Mouse (Mus musculus) adrenal gland, postnatal 25 days (tissue): ENCODE measurements around the gene Lasp1. TPM values are rescaled to one million over a fixed set of nuclear protein-coding genes. Genes with fewer than 3 reads are reported as not detected.
A peak's percentile ranks its signal among the peaks of the same experiment; 100 is the strongest.

Experiments
- DNase-seq: peaks from one replicate; pipeline ENCODE4 v3.0.0; 2021; ENCODE audit warnings: mixed read lengths
- total RNA-seq: library from RNA; stranded (reverse); gene quantifications from 2 replicates; pipeline ENCODE4 v1.2.3, GENCODE M21; 2021

Lasp1 gene
- total RNA-seq, 1 experiment from 2014 or later = 142 TPM

GRCm38 (mm10) chr11:97811569-97812362 is 13.0 kb downstream of the Lasp1 start:
- DNase-seq = no peak

DNA sequence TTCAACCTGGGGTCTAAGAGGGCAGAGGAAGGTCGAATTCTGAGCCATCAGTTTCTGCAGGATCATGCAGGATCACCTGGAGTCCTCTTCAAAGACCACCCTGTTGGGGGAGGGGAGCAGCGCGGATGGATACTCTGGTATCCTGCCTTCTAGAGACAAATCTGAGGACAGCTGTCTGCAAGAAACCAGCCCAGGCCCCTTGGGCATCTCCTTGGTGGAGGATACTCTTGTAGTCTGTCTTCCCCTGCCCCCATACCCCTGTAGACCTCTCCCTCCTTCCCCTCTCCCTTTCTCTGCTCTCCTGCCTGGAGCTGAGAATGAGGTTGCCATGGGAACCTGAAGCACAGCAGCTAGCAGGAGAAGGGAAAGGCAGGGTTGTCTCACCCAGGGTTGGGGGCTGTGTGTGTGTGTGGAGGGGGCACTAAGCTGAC is 13.7 kb downstream of the Lasp1 start:
- DNase-seq = no peak

DNA sequence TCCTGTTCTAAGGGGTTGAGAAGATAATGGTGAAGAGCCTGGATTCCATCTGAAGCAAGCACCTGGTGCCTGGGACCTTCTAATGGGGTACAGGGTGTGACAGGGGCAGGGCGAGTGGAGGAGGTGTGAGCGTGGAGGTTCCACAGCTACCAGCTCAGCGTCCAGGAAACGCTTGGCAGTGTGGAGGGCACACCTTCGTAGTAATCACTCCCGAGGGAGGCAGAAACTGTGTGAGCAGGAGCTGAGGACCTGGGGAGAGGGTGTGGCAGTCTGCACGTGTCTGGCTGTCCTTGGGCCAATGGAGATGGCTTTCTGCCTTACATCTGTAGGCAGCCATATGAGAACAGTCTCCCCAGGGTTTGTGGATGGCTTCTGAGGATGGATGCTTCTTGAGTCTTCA is 14.3 kb downstream of the Lasp1 start:
- no peak for DNase-seq

- DNase-seq = no peak
Measured at GRCm38 (mm10) chr11:97813746-97814515, 15.1 kb downstream of the Lasp1 start.

DNA sequence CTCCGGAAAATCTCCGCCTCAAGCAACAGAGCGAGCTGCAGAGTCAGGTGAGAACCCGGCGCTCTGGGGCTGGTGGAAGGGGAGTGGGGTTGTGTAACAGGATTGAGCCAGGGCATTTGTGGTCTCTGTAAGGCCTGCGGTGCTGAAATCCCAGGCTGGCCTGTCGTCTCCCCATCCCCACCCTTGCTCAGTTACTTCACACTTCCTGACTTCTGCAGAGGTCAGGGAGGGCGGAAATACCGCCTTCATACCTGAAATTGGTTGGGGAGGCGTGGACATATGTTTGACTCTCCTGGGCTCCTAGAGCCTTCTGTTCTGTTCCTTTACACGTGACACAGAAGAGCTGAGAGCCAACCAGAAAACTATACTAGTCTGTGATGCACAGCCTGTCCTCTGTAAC is 16.9 kb downstream of the Lasp1 start:
- no peak for DNase-seq

- DNase-seq = no peak
Measured at GRCm38 (mm10) chr11:97816176-97816575, 17.4 kb downstream of the Lasp1 start.

DNA sequence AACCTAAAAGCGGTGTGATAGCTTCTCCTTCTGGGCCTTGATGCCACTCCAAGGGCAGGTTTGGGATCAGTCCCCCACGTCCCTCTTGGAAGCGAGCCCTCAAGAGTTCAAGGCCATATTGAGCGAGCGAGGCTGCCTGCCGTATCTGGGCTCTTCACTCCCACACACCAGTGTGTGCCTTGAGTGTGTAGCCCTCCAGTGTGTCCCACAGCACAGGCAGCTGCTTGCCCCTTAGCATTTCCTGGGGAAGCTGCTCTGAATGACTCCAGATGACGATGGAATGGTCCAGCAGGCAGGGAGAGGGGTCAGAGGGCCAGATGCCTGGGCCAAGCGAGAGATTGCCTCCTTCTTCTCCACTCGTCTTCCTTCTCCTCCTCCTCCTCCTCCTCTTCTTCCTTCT is 18.1 kb downstream of the Lasp1 start:
- no peak for DNase-seq

DNA sequence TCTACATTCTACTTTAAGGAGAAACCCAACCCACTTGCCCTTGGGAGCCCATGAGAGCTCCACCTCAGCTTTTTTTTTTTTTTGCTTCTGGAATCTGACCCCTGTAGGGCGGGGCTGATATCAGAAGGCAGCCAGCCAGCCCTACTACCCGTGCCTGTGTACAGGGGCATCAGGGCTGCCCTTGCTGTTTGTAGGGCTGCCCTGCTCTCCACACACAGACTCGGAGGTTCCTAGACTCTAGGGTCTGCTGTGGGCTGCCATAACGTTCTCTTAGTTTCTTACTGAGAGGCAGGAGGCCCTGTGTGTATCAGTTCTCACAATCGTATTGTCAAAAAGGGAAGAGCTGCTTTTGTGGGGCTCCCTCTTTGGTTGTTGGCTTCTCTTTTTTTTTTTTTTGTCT is 18.6 kb downstream of the Lasp1 start:
- DNase-seq = no peak

DNA sequence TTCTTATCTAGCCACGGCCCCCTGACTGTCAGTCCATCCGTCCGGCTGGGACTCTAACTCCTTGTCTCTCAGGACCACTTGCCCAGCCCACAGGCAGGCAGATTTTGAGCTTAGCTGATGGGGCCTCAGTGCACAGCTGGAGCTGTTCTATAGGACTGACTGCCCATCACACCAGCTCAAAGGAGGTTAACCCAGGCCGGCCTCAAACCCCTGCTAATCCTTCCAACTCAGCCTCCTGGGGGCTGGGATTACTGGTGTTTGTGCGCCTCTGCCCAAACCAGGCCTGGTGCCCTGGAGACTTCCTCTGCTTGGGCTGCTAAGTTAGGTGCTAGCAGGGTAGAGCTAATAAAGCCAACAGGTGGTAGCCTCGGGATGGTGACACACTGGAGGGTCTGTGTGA is 19.2 kb downstream of the Lasp1 start:
- DNase-seq = no peak

DNA sequence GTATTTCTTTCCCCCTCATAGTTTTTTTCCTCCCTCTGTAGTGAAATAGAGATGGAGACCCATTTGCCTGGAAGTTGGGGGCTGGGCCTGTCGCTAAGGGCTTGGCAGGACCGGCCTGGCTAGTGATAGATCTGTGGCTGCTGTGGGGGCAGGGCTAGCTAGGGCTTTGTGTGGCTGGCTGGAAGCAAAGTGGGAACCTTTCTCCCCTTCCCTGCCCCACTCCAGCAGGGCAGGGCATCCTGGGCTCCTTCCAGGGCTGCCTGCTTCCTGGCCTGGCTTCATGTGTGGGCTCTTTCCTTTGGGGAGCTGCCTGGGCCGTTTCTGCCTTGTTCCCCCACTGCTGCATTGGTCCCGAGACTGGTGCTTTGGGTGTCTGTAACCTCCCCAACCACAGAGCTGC is 19.8 kb downstream of the Lasp1 start:
- no peak for DNase-seq

GRCm38 (mm10) chr11:97819102-97819501 is 20.3 kb downstream of the Lasp1 start:
- DNase-seq = no peak

GRCm38 (mm10) chr11:97819923-97820322 is 21.1 kb downstream of the Lasp1 start:
- DNase-seq = no peak

DNA sequence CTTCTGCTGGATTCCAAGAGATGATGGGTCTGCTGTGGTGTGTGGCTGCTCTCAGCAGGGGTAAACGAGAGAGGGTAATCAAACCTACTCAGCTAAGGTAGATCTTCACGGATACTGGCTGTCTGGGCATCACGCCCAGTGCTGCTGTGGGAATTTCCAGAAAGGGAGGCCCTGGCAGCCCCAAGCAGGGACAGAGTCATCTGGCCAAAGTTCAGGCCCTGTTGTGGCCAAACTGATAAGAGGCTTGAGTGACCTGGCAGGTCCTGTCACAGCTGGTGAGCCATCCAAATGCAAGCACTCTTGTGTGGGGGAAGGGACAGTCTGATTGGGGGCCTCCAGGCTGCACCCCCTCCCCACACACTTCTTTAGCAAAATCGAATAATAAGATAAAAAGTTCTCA is 22.0 kb downstream of the Lasp1 start:
- peak; percentile 87 for DNase-seq

DNA sequence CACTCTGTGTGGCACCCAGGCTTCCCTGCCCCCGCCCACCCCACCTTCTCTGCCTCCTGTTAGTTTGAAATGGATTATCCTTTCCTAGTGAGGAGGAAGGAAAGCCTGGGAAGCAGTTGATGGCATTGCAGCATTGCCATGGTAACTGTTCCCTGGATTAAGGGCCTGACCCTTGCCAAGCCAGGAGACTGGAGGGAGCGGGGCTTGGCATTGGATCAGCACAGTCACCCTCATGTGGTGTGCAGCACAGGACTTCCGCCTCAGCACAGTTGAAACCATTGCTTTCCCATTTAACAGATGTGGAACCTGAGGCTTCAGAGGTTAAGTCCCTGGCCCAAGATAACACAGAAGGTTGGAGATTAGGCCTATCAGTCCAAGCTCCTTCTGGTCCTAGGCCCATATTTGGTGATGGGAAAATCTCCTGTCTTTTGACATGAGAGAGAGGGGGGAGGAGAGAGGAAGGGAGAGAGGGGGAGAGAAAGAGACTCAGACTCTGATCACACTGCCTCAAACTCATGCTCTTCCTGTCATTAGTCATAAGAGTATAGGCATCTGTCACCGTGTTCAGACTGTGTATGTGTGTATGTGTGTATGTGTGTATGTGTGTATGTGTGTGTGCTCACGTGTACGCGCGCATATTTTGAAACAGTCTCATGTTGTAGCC is 22.7 kb downstream of the Lasp1 start:
- no peak for DNase-seq

DNA sequence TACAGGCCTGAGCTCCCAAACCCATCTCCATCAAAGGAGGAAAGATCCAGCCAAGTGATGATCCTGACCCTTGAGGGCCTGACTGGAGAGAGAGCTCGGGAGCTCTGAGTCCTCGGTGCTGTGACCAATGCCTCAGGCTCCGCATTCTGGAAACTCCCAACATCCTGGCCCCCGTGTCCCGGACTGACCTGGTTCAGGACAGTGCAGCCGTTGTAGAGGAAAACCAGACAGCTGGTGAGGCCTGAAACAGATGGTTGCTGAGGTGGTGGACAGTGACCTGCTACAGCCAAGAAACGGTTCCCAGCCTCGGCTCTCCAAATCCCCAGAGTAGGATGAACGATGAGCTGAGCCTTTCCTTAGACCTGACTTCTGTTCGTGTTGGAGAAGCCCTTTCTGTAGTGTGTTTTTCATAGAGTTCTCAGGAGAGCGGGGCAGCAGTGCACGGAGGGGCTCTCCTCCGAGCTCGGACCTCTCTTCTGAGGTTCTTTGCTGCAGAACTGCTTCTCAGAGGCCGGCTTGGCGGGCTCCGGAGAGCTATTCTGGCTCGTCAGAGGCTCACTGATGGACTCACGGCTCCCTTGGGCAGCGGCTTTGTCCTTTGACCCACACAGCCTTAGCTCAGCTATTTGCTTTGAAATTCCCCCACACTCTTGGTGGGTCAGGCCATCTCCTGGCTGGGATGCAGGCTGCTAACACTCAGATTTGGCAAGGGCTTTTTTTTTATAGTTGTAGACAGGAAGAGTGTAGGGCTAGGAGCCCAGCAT is 24.2 kb downstream of the Lasp1 start:
- no peak for DNase-seq

GRCm38 (mm10) chr11:97824168-97824567 is 25.4 kb downstream of the Lasp1 start:
- no peak for DNase-seq

DNA sequence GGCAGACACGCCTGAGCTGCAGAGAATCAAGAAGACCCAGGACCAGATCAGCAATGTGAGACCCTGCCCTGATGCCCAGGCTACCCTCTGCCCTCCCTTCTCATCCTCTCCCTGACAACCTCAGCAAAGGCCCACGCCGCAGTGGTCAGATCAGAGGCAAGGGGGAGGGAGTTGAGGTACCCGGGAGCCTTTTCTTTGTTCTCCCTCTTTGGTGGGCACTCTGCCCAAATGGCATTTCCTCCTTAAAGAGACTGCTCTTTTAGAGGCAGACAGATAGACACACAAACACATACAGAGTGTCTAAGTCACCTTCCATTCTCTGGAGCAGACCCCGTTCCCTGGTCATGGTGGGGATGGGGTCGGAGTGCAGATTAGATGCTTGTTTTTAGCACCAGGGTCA is 26.1 kb downstream of the Lasp1 start:
- no peak for DNase-seq

GRCm38 (mm10) chr11:97825295-97825694 is 26.5 kb downstream of the Lasp1 start:
- no peak for DNase-seq

DNA sequence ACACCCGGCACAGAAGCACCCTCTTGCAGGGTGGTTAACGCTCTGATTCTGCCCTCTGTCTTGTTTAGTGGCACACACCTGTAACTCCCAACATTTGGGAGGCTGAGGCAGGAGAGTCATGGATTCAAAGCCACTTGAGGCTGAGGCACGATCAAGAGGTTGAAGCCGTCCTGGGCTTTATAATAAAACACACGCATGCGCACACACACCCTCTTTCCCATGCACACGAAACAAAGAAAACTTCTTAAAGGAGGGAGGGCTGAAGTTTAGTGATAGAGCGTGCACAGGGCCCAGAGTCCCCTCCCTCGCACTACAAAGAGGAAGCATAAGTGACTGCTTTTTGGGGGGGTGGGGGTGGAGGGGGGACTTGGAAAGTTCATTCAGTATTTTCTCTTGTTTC is 27.2 kb downstream of the Lasp1 start:
- DNase-seq = no peak

GRCm38 (mm10) chr11:97826414-97826813 is 27.6 kb downstream of the Lasp1 start:
- DNase-seq = no peak

DNA sequence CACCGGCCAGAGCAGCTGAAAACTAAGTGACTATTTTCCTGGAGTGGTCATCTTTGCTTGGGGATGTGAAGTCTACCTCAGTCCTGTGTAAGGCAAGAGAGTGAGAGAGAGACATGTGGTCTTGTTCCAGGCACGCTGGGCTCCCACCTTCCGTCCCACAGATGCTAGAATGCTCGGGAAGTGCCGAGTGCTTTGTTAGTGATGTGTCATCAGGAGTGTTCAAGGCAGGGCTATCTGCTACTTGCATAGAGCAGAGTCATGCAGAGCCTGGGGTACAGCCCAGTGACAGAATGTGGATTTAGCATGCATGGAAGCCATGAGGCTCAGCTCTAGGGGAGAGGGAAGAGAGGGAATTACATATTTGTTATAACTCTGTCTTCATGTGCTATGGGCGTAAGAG is 28.9 kb downstream of the Lasp1 start:
- no peak for DNase-seq

- no peak for DNase-seq
Measured at GRCm38 (mm10) chr11:97829365-97829764, 30.6 kb downstream of the Lasp1 start.
